Mouse (Mus musculus) regulatory T cell (primary cell): ENCODE data around the gene Rhot1.
"Not testable (repeated sequence)": the region's sequence is repeated elsewhere in the genome, so short reads cannot be mapped to it uniquely, and the experiment has no call there.

ENCODE experiments used
- in situ Hi-C: fragments of 300-600 bp; cut with MboI, MseI; formaldehyde crosslinking; loops from one replicate; pipeline ENCODE4 v1.15.1; 2025; ENCODE audit warnings: high pct_unique_total_duplicates

Gene Rhot1

DNA sequence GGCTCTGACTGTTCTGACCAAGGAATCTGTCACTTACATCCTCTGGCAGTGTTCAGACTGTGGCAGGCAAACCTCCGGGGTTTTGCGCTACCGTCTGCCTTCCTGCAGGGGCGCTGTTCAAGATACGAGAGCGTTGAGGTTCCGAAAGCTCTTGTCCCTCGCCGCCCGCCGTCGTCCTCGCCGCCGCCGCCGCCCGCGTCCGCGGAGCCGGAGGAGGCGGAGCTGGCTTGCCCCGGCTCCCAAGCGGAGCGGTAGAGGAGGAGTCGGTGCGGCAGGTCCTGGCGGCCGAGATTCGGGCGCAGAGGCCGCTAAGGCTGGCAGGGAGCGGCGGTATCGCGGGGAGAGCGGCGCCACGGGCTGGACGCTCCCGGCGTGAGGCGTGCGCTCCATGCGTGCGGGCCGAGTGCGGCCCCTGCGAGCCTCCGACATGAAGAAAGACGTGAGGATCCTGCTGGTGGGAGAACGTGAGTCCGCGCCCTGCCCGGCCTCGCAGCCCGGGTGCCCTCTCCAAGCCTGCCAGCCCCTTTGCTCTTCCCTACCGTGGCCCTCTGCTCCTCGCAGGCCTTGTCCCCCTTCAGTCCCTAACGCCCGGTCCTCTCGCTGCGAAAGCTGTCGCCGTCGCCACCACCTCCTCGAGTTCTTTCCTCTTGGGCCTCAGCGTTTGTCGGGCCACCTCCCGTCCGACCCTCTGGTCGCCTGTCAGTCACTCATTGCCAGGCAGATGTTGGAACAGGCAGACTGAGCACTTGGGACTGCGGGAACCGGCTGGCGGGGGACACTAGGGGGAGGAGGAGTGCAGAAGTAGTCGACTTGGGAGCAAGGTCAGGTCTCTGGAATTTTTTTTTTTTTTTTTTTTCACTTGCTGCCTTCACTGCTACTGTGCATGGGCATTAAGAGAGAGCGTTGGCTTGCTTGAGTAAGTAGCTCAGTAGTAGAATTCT is at the start of gene Rhot1:
TSS of gene Rhot1 (plus strand) at position 160 of the 941 bp plus-strand sequence.
- in situ Hi-C loops: no loop called here

GRCm38 (mm10) chr11:80161041-80161440 is 47.8 kb upstream of the Rhot1 start:
- in situ Hi-C loops: no loop called here

DNA sequence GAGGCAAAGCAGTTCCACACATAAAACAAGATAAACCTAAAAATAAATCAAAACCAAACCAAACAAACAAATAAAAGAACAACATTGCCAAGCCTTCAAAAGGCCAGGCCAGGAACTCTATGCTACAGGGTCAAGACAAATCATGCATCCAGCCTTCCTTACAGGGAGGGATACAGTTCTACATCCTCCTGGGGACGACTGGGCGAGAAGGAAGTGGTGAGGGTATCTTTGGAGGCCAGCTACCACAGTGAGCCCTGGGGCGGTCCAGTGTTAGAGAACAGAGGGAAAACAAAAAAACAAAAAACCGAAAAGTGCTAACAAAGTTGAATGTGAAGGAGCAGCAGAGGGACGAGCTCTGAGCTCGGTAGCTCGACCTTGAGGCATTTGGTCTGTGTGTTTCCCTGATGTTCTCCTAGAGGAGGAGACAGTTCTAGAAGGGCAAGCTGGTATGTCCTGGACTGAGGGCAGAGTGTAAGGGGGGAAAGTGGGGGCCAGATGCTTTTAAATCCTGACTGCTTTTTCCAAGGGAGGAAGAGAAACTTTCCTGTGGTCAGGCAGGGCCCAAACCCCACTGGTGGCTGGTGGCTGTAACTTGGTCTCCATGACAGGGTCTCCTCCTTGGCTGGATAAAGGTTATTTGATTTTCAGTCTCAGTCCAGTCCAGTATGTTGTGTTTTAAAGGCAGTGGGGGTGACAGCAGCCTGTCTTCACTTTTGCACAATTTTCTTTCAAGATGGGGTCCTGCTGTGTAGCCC is 45.3 kb upstream of the Rhot1 start:
- in situ Hi-C loops: no loop called here

GRCm38 (mm10) chr11:80164224-80164623 is 44.6 kb upstream of the Rhot1 start:
- in situ Hi-C loops: no loop called here

- in situ Hi-C loops: no loop called here
Measured at GRCm38 (mm10) chr11:80168121-80168520, 40.7 kb upstream of the Rhot1 start.

- in situ Hi-C loops: no loop called here
Measured at GRCm38 (mm10) chr11:80168611-80169249, 40.1 kb upstream of the Rhot1 start.

DNA sequence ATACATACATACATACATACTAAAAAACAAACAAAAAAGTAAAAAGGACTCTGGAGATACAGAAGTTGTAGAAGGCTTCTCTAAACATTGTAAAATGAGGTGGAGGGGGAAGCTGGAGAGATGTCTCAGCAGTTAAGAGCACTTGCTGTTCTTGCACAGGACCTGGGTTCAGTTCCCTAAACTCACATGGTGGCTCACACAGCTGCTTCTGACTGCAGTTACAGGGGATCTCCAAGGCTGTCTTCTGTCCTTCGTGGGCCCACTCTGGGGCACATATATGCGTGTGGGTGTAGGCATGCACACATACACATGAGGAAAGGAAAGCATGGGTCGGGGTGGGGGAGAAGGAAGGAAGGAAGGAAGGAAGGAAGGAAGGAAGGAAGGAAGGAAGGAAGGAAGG is 39.2 kb upstream of the Rhot1 start:
- in situ Hi-C loops: no loop called here

DNA sequence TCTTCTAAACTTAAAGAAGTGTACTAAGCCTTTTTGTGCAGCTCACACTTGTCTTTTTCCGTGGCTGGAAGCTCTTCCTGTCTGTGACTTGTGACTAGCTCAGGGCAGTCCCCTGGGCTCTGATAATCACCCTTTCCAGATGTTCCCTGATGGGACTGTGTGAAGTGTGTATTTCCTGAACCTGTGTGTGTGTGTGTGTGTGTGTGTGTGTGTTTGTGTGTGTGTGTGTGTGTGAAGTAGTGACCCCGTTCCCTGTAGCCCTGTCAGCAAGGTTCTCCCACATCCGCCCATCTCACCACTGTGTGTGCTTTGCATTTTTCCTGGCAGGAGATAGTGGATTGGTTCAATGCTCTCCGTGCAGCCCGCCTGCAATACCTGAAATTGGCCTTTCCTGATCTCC is 38.5 kb upstream of the Rhot1 start:
- in situ Hi-C loops: no loop called here

- in situ Hi-C loops: no loop called here
Measured at GRCm38 (mm10) chr11:80171884-80172283, 36.9 kb upstream of the Rhot1 start.

DNA sequence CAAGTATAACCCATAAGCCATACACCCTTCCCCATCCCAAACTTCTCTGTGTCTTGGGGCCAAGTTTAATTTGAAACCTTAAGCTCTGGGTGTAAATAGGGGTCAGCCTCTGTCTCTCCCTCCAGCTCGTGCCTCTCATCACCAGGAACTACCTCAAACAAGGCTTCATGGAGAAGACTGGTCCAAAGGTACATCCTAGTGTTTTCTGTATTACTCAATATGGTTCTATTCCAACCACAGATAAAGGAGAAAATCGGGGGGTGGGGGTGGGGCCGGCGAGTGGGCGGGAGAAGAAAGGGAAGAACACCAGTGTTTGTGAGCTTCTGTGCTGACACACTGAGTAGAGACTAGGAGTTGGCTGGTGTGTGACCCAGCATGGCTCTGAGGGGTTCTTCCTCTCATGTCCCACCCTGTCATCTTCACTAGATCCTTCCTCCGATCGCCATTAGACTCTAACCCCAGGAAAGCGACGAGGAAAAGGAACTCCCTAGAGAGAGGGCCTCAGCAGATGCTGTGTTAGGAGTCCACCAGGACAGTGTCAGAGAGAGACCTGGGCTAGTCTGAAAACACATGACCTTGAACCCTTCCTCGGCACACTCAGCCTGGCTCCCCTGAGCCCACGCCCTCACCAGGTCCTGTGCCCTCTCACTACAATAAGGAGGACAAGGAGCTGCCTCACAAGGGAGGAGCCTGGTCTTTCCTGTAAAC is 34.7 kb upstream of the Rhot1 start:
- in situ Hi-C loops: no loop called here

DNA sequence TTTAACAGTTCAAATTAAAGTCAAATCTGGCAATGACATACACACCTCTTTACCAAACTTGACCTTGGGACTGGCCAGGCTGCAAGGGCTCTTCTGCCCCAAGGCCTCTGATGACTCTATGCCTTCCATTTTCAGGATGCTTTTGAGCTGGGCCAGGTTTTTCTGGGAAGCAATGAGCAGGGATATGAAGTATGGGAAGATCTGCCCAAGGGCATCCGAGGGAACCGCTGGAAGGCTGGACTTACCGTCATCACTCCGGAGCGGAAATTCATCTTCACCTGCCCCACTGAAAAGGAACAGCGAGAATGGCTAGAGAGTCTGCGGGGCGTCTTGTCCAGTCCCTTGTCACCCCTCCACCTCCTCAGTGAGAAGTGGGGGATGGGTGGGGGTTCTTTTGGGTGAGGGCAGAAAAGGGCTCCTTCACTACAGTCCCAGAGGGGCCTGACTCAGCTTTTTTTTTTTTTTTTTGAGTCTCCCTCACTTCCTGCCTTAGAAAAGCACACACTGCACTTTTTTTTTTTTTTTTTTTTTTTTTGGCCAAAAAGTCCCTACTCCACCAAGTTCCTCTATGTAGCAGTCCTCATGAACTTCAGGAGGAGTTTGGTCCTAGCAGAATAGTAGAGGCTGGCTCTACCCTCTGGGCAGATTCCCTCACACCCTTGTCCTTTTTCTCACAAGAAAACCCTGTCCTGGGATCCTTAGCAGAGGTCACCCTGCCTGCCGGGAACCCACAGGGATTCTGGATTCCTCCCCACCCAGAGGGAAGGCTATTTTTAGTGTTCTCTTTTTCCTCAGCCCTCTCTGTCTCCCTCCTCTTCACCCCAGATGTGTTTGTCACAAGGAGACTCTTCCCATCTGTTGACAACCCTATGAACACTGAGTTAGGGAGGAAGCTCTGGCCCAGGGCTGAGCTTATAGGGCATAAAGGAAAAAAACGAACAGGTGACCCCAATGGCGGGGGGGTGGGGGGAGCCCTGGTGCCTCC is 31.6 kb upstream of the Rhot1 start:
- in situ Hi-C loops: no loop called here

DNA sequence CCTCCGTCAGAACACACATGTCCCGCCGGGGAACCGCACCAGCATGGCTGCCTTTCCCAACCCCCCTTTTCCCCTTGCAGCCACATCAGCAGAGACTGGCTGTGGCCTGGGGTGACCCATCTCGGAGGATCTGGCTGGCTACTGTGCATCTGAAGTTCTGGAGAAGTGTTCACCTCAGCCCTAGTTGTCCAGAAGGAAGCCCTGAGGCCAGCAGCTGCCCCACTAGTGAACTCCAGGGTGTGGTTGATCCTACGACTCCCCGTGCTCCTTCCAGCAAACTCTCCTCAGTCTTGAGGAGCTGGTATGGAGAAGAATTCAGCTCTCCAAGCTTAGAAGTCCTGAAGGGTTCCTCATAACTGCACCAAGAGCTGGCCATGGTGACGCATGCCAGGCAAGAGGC is 30.5 kb upstream of the Rhot1 start:
- in situ Hi-C loops: no loop called here

DNA sequence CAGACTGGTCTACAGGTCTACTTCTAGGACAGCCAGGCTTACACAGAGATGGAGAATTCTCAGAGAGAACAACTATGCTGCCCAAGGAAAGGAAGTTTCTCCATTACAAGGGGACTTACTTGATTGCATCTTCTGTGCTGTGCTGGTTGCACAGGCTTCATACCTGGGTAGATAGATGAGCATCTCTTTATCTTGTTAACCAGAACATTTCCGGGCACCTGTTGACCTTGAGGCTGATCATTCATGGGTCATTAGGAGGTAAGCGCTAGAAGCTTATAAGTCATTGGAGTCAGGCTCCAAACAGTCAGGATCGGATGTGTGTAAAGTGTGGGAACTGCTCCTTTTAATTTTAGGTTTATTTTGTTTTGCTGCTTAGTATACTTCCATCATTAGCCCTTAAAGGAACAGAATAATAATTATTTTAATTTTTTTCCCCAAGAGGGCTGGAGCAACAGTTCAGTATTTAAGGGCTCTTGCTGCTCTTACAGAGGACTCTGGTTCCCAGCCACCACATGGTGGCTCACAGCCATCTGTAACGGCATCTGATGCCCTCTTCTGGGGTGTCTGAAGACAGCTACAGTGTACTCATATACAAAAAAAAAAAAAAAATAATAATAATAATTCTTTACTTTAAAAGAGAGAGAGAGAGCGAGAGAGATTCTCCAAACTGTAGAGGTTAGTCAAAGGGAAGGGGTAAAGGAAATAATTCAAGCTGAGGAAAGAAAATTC is 27.6 kb upstream of the Rhot1 start:
- in situ Hi-C loops: no loop called here

- in situ Hi-C loops: not testable (repeated sequence)
Measured at GRCm38 (mm10) chr11:80183054-80183704, 25.6 kb upstream of the Rhot1 start.

GRCm38 (mm10) chr11:80183705-80184255 is 25.0 kb upstream of the Rhot1 start, which contains the start of gene Rnf135:
Gene Rnf135 (plus strand): TSS chr11:80183851.
- in situ Hi-C loops: no loop called here

DNA sequence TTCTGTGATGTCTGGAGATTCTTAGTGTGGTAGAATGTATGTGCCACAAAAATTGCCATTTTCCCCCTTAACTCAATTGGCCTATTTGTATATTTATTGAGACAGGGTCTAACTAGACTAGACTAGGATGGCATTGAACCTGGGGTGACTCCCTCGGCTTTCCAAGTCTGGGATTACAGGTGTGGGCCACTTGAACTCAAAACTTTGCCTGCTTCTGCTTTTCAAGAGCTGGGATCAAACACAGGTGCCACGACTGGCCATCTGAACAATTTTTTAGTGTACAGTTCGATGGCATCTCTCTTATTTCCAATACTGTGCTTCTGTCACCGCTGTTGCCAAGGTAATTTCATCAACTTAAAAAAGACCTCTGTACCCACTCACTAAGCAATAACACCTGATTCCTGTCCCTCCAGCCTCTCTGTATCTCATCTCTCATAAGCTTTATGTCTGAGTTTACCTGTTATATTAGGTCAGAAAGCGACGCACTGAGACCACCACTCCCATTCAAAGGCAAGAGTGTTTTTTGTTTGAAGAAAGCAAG is 24.2 kb upstream of the Rhot1 start:
- in situ Hi-C loops: loop anchor here (5.0 kb wide), 1 partner anchor 97 kb away; the partner anchor contains the start of gene Atad5

DNA sequence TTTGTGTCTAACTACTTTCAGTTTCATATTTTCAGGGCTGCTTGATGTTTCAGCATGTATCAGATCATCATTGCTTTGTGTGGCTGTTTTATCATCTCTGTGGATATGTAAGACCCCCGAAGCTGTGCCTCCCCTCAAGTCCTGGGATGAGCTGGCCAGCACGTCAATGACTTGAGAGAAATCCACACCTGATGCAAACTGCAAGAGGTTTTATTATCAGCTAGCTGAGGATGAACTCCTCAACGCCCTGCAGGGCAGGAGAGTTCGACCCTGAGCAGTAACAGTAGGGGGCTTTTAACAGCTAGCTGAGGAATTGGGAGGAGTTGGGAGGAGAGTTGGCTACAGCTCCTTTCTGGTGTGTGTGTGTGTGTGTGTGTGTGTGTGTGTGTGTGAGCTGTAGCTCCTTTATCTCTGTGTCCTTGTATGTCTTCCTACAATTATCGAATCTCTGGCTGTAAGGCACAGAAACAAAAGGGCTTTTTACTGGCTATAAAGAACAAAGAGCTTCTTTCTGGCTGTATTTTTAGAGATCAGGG is 23.3 kb upstream of the Rhot1 start:
- in situ Hi-C loops: loop anchor here (5.0 kb wide), 1 partner anchor 98 kb away; the partner anchor contains the start of gene Atad5

GRCm38 (mm10) chr11:80190280-80190679 is 18.5 kb upstream of the Rhot1 start:
- in situ Hi-C loops: no loop called here
